Mouse (Mus musculus) activated CD4-positive, CD25-positive, alpha-beta regulatory T cell, adult 4 months (primary cell): ENCODE data around the gene Sap30bp. TPM values are rescaled to one million over a fixed set of nuclear protein-coding genes. Genes with fewer than 3 reads are reported as not detected.

Experiments used
- ATAC-seq: one replicate; pipeline ENCODE4 v1.8.0; 2017
- polyA plus RNA-seq, 2 experiments: library from polyadenylated mRNA; unstranded; fragments of 100-300 nt; shearing (Covaris generic); gene quantifications; one replicate each; pipeline ENCODE4 v1.2.1; 2017

Sap30bp gene
- polyA plus RNA-seq = 10 to 100 TPM; 36.0 to 53.3 TPM

- ATAC-seq = peak; percentile 100
These were observed at the start of gene Sap30bp, which contains the start of gene Recql5 for GRCm38 (mm10) chr11:115933108-115933746. Gene Sap30bp, plus strand, starts transcription at chr11:115933282. Gene Recql5, minus strand, starts transcription at chr11:115933477.

GRCm38 (mm10) chr11:115884361-115884760 is 48.7 kb upstream of the Sap30bp start:
- no peak for ATAC-seq

- ATAC-seq = no peak
These were observed 47.8 kb upstream of the Sap30bp start for GRCm38 (mm10) chr11:115885281-115885680.

GRCm38 (mm10) chr11:115886446-115886845 is 46.6 kb upstream of the Sap30bp start:
- no peak for ATAC-seq

GRCm38 (mm10) chr11:115888020-115888419 is 45.1 kb upstream of the Sap30bp start:
- no peak for ATAC-seq

- ATAC-seq = no peak
These were observed 43.9 kb upstream of the Sap30bp start for GRCm38 (mm10) chr11:115889159-115889558.

GRCm38 (mm10) chr11:115892213-115892612 is 40.9 kb upstream of the Sap30bp start:
- no peak for ATAC-seq

GRCm38 (mm10) chr11:115893071-115893470 is 40.0 kb upstream of the Sap30bp start:
- no peak for ATAC-seq

- ATAC-seq = no peak
These were observed 38.1 kb upstream of the Sap30bp start for GRCm38 (mm10) chr11:115894755-115895520.

GRCm38 (mm10) chr11:115898446-115898845 is 34.6 kb upstream of the Sap30bp start:
- peak; percentile 36 for ATAC-seq

GRCm38 (mm10) chr11:115898886-115899285 is 34.2 kb upstream of the Sap30bp start:
- no peak for ATAC-seq

- ATAC-seq = no peak
These were observed 33.4 kb upstream of the Sap30bp start, which contains the start of gene Smim5 for GRCm38 (mm10) chr11:115899486-115900266. Gene Smim5, plus strand, starts transcription at chr11:115899966.

GRCm38 (mm10) chr11:115900561-115901337 is 32.3 kb upstream of the Sap30bp start:
- no peak for ATAC-seq

- no peak for ATAC-seq
These were observed 31.5 kb upstream of the Sap30bp start for GRCm38 (mm10) chr11:115901338-115902161.

- ATAC-seq = no peak
These were observed 30.9 kb upstream of the Sap30bp start for GRCm38 (mm10) chr11:115902177-115902576.

- ATAC-seq = no peak
These were observed 30.3 kb upstream of the Sap30bp start for GRCm38 (mm10) chr11:115902831-115903230.

GRCm38 (mm10) chr11:115903384-115904230 is 29.5 kb upstream of the Sap30bp start:
- ATAC-seq = no peak

GRCm38 (mm10) chr11:115904231-115904955 is 28.7 kb upstream of the Sap30bp start:
- no peak for ATAC-seq

- no peak for ATAC-seq
These were observed 27.9 kb upstream of the Sap30bp start for GRCm38 (mm10) chr11:115904956-115905790.
